Mouse (Mus musculus) kidney, postnatal 36 days (tissue): ENCODE measurements around the gene Ros1.

Experiments used
- DNase-seq, 2 experiments: peaks; one replicate each; pipeline ENCODE4 v3.0.0; 2021 to 2022; ENCODE audit warnings: mixed read lengths in 2 of 2

Ros1 gene

GRCm38 (mm10) chr10:52194957-52195852 lies at the start of gene Ros1:
Gene Ros1, minus strand, starts transcription at chr10:52195244.
- no peak for DNase-seq

GRCm38 (mm10) chr10:52242680-52243323 lies 47.8 kb upstream of the Ros1 start:
- DNase-seq = no peak

- no peak for DNase-seq
Observed at GRCm38 (mm10) chr10:52242015-52242414, 47.0 kb upstream of the Ros1 start.

- no peak for DNase-seq
Observed at GRCm38 (mm10) chr10:52235461-52235860, 40.4 kb upstream of the Ros1 start.

- no peak for DNase-seq
Observed at GRCm38 (mm10) chr10:52234654-52234981, 39.6 kb upstream of the Ros1 start.

- peak; percentile 34 to 61 for DNase-seq
Observed at GRCm38 (mm10) chr10:52233969-52234653, 39.1 kb upstream of the Ros1 start.

GRCm38 (mm10) chr10:52233301-52233968 lies 38.4 kb upstream of the Ros1 start, which contains the start of gene Dcbld1:
Gene Dcbld1, plus strand, starts transcription at chr10:52233619.
- DNase-seq = peak; percentile 86 to 91

GRCm38 (mm10) chr10:52232196-52233176 lies 37.4 kb upstream of the Ros1 start:
- DNase-seq = peak; percentile 73 to 87

- peak in 1 of 2 experiments; percentile 29 for DNase-seq
Observed at GRCm38 (mm10) chr10:52219600-52219999, 24.6 kb upstream of the Ros1 start.

GRCm38 (mm10) chr10:52217564-52217934 lies 22.5 kb upstream of the Ros1 start:
- DNase-seq = peak; percentile 12 to 13

- DNase-seq = peak; percentile 72 to 86
Observed at GRCm38 (mm10) chr10:52216797-52217563, 21.9 kb upstream of the Ros1 start.

- no peak for DNase-seq
Observed at GRCm38 (mm10) chr10:52215267-52215818, 20.3 kb upstream of the Ros1 start.

GRCm38 (mm10) chr10:52204006-52204405 lies 9.0 kb upstream of the Ros1 start:
- DNase-seq = no peak

GRCm38 (mm10) chr10:52185900-52186299 lies 9.1 kb downstream of the Ros1 start:
- DNase-seq = no peak

GRCm38 (mm10) chr10:52182878-52183277 lies 12.2 kb downstream of the Ros1 start:
- peak in 1 of 2 experiments; percentile 35 for DNase-seq

- no peak for DNase-seq
Observed at GRCm38 (mm10) chr10:52174376-52174775, 20.7 kb downstream of the Ros1 start.

- no peak for DNase-seq
Observed at GRCm38 (mm10) chr10:52170489-52170888, 24.6 kb downstream of the Ros1 start.

GRCm38 (mm10) chr10:52169841-52170240 lies 25.2 kb downstream of the Ros1 start:
- DNase-seq = peak in 1 of 2 experiments; percentile 2

GRCm38 (mm10) chr10:52165376-52165775 lies 29.7 kb downstream of the Ros1 start:
- DNase-seq = no peak

- no peak for DNase-seq
Observed at GRCm38 (mm10) chr10:52160604-52161003, 34.4 kb downstream of the Ros1 start.
